Mouse (Mus musculus) heart, adult 8-10 months (tissue): ENCODE data around the gene Cdk5r2. TPM values are rescaled to one million over a fixed set of nuclear protein-coding genes. Genes with fewer than 3 reads are reported as not detected.

Experiments used
- DNase-seq: peaks from one replicate; pipeline ENCODE4 v3.0.0; 2022; ENCODE audit warnings: low spot score
- total RNA-seq, 4 experiments: library from RNA; stranded (reverse); gene quantifications; 2 replicates each; pipeline ENCODE4 v1.2.4; 2022

The Cdk5r2 gene
- total RNA-seq, 4 experiments from 2014 or later: 0.09 TPM; not detected in 3

GRCm38 (mm10) chr1:74851001-74851775, 3.5 kb upstream of the Cdk5r2 start:
- no peak for DNase-seq

GRCm38 (mm10) chr1:74855156-74855555, 422 bp downstream of the Cdk5r2 start:
- DNase-seq: no peak

- no peak for DNase-seq
Measured at GRCm38 (mm10) chr1:74855651-74856438, 1.1 kb downstream of the Cdk5r2 start.

- no peak for DNase-seq
Measured at GRCm38 (mm10) chr1:74856439-74856720, 1.6 kb downstream of the Cdk5r2 start.

- no peak for DNase-seq
Measured at GRCm38 (mm10) chr1:74856791-74857190, 2.1 kb downstream of the Cdk5r2 start.

- DNase-seq: no peak
Measured at GRCm38 (mm10) chr1:74857201-74857600, 2.5 kb downstream of the Cdk5r2 start.

- DNase-seq: no peak
Measured at GRCm38 (mm10) chr1:74857677-74858076, 2.9 kb downstream of the Cdk5r2 start.

- peak; percentile 10 for DNase-seq
Measured at GRCm38 (mm10) chr1:74858171-74858719, 3.5 kb downstream of the Cdk5r2 start.

GRCm38 (mm10) chr1:74858805-74859204, 4.1 kb downstream of the Cdk5r2 start:
- no peak for DNase-seq

- no peak for DNase-seq
Measured at GRCm38 (mm10) chr1:74859223-74859984, 4.7 kb downstream of the Cdk5r2 start.

- no peak for DNase-seq
Measured at GRCm38 (mm10) chr1:74861783-74862182, 7.0 kb downstream of the Cdk5r2 start.

- DNase-seq: no peak
Measured at GRCm38 (mm10) chr1:74872218-74872617, 17.5 kb downstream of the Cdk5r2 start.

- DNase-seq: no peak
Measured at GRCm38 (mm10) chr1:74877199-74877598, 22.5 kb downstream of the Cdk5r2 start.

- peak; percentile 59 for DNase-seq
Measured at GRCm38 (mm10) chr1:74880785-74881360, 26.1 kb downstream of the Cdk5r2 start.

- DNase-seq: no peak
Measured at GRCm38 (mm10) chr1:74882055-74882734, 27.5 kb downstream of the Cdk5r2 start.

GRCm38 (mm10) chr1:74882828-74883227, 28.1 kb downstream of the Cdk5r2 start:
- no peak for DNase-seq

- DNase-seq: no peak
Measured at GRCm38 (mm10) chr1:74883441-74883840, 28.7 kb downstream of the Cdk5r2 start.

- no peak for DNase-seq
Measured at GRCm38 (mm10) chr1:74884196-74885141, 29.7 kb downstream of the Cdk5r2 start.

GRCm38 (mm10) chr1:74885369-74886042, 30.8 kb downstream of the Cdk5r2 start, which contains the start of gene Fev:
Fev (minus strand) TSS chr1:74885419.
- no peak for DNase-seq
